Mouse (Mus musculus) left cerebral cortex, postnatal 36 days (tissue): ENCODE data around the gene Pip5k1a. TPM values are rescaled to one million over a fixed set of nuclear protein-coding genes. Genes with fewer than 3 reads are reported as not detected.
A peak's percentile ranks its signal among the peaks of the same experiment; 100 is the strongest.
"Not testable (repeated sequence)": the region's sequence is repeated elsewhere in the genome, so short reads cannot be mapped to it uniquely, and the experiment has no call there.

Experiments
- DNase-seq, 2 experiments: peaks; one replicate each; pipeline ENCODE4 v3.0.0; 2021 to 2022; ENCODE audit warnings: low spot score in 2 of 2, mixed read lengths in 1 of 2
- intact Hi-C: fragments of 180-260 bp; cut with DNase I; formaldehyde crosslinking; loops from one replicate; pipeline ENCODE4 v1.15.1; 2025
- total RNA-seq, 2 experiments: library from RNA; stranded (reverse); gene quantifications; 2 replicates each; pipeline ENCODE4 v1.2.3; 2021

The Pip5k1a gene
- total RNA-seq, 2 experiments from 2014 or later, result 51.7 to 56.3 TPM

DNA sequence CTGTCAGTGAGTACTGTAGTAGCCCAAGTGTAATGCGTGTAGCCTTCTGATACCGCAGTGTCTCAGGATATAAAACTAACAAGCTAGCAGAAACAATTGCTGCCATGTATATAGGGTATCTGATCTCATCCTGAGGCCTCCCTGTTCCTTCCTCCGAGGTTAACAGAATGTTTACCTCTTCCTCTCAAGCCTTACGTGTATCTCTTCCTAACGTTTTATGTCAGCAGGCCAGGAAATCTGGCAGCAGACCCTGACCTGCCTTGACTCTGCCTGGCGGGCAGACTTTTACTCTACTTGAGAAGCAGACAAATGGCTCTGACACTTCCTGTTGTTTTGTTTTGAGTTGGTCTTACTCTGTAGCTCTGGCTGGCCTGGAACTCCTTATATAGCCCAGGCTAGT is 14.8 kb upstream of the Pip5k1a start:
- DNase-seq, result no peak
- intact Hi-C loops, result no loop called here

DNA sequence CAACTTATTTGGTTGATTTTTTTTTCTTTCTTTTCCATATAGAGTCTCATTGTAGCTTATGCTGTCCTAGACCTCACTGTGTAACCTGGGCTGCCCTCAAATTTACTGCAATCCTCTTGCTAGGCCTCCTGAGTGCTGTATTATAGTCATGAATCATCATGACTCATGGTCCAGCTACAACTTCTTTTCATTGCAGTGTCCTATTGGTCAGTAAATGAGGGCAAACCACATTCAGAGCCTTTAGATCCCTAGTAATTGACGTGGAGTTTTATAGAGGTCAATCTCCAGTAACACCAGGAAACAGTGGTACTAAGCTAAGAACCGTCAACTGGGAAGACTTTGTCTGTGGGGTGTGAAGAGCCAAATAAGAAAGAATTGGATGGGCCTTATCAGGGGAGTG is 11.0 kb upstream of the Pip5k1a start:
- intact Hi-C loops, result no loop called here
- DNase-seq, result no peak

DNA sequence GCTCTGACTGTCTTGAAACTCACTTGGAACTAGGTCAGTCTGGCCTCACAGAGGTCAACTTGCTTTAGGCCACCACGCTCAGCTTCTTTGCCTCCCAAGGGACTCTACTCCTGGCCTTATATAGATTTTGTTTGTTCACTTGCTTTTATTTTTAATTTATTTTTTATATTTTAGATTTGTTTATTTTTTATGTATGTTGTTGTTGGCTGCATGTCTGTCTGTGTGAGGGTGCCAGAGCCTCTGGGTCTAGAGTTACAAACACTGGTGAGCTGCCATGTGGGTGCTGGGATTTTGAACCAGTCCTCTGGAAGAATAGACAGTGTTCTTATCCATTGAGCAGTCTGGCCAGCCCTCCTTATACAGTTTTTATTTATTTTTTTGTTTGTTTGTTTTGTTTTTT is 6.0 kb upstream of the Pip5k1a start:
- no peak for DNase-seq
- intact Hi-C loops, result no loop called here

DNA sequence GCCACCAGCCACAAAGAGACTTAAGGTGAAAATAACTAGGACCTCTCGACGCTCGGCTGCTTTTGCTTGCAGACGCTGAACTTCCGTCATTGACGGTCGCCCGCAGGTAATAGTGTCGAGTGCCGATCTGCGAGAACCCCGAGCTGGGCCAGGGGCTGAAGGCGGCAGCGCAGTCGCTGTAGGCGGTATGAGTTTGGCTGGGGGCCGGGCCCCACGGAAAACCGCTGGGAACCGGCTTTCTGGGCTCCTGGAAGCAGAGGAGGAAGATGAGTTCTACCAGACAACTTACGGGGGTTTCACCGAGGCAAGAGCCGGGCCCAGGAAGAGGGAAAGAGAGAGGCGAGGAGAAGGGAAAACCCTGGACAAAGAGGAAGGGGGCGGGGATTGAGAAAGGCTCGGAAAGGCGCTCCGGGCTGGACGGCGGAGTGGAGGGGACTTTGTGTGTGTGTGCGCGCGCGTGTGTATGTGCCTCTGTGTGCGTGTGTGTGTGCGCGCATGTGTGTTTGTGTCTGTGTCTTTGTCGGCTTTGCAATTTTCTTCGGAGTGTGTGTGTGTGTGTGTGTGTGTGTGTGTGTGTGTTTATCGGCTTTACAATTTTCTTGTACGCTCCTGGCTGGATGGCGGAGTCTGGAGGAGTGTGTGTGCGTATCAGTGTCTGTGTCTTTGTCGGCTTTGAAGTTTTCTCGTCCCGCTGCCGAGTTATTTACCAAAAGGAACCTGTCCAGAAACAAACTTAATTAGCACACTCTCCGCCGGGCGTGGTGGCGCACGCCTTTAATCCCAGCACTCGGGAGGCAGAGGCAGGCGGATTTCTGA is 4.4 kb upstream of the Pip5k1a start, which contains the start of gene Vps72:
TSS of gene Vps72 (plus strand) at position 112 of the 816 bp plus-strand sequence.
- intact Hi-C loops, result no loop called here
- peak; percentile 91 to 94 for DNase-seq

DNA sequence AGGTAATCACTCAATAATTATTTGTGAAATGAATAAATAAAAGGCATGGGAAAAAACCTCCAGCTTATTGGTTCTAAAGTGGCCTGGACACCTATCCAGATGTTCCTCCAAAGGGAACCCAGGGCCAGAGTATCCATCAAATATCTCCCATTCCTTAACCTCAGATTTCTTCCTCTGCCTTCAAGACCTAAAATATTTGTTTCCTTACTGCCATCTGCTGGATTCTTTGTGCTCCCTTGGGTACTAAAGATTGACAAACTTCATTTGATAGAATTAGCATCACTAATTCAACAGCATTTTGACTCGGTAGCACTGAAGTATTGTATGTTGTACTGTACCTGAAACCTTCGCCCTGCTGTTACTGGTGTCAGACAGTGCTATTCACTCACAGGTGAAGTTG is 1.2 kb upstream of the Pip5k1a start:
- DNase-seq, result no peak
- intact Hi-C loops, result loop anchor here (5.0 kb wide), 1 partner anchor 51 kb away; no protein-coding TSS in a partner anchor

DNA sequence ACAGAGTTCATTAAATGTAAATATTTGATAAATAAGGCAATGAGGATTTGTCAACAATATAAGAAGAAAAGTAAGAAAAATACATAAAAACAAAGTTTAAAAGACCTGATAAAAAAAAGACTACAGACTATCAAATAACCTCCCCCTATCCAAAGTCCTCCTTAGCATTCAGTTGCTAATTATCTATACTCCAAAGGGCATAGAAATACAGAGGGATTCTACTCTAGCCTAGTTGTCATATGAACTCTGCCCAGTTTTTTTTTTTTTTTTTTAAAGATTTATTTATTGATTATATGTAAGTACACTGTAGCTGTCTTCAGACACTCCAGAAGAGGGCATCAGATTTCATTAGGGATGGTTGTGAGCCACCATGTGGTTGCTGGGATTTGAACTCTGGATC is 578 bp upstream of the Pip5k1a start:
- DNase-seq, result not testable (repeated sequence)
- intact Hi-C loops, result loop anchor here (5.0 kb wide), 1 partner anchor 50 kb away; no protein-coding TSS in a partner anchor

DNA sequence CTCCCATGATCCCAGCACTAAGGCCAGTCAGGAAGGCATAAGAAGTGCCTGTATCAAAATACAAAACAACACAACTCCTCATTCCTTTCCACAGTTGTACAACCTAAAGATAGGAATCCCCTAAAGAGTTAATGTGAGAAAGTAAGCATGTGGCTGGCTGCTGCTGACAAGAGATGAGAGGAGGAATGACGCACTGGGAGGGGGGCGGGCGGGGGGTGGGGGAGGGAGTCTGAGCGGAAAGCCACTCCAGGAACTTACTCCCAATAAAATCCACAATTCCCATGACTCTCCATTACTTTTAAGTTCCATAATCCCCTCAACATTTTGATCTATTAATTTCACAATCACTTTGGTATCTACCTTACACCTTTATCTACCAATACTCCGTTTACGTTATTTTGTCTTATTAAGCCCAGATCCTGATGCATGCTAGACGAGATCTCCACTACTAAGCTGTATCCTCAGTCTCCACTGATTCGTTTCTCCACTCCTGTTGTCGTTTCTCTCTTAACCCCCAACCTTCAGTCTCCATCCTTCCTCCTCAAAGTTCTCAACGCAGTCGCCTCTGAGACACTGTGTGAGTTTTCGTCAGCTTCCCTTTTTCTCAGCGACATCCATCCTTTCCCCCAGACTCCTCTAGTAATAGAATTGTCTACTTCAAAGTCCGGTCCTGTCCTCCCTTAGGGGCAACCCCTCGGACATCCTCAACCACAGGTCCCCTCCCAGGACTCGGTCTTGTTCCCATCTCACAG is 968 bp downstream of the Pip5k1a start:
- intact Hi-C loops, result loop anchor here (5.0 kb wide), 1 partner anchor 48 kb away; no protein-coding TSS in a partner anchor
- no peak for DNase-seq

DNA sequence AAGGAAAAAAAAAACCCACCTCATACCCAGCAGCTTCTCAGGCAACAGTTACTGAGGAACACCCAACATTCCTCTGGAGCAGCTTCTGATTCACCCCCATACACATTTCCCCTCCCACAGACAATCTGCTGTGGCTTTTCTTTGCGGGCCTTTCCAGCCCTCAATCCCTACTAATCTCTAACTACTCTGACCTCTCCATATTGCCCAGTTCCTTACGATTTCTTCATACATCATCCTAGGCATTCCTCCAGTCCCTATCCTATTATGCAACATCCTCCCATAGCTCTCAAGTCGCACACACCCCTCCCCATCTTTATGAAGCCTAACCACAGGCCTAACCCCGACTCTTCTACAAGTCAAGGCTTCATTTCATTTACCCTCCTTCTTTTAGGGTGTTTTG is 1.6 kb downstream of the Pip5k1a start:
- DNase-seq, result peak; percentile 42 to 60

DNA sequence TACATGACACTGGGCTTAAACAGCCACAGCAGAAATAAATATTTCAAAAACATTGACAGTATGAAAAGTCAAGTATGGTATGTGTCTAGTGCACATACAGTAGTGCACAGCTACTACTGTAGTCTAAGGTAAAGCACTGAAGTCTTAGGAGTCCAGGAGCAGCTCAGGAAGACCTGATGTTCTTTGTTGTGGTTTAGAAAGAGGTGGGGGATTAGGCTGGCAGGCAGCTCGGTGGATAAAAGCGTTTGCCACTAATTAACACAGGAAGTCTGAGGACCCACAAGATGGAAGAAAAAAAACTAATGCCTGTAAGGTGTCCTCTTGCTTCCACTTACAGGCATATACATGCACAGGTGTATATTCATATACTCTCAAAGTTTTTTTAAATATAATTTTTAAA is 5.9 kb downstream of the Pip5k1a start:
- no peak for DNase-seq
- intact Hi-C loops, result no loop called here

More for the DNA sequence above, 1.6 kb downstream of the Pip5k1a start:
- intact Hi-C loops, result loop anchor here (5.0 kb wide), 1 partner anchor 48 kb away; no protein-coding TSS in a partner anchor

DNA sequence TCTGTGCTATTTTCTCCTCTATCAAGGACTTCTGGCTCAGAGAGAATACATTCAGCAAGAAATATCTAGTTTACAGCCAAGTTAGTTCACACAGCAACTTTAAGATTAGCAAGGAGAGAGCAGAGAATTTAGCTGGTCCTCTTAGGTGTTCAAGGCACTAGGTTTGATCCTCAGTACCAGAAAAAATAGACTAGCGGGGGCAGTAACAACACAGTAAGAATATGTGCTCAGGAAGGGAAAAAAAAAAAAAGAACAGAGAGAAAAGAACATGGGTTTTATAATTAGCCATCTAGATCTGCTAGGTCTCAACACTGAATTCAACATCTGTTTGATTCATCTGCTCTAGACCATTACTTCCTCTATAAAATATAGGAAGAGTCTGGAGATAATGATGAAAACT is 18.7 kb downstream of the Pip5k1a start:
- intact Hi-C loops, result no loop called here
- DNase-seq, result no peak

DNA sequence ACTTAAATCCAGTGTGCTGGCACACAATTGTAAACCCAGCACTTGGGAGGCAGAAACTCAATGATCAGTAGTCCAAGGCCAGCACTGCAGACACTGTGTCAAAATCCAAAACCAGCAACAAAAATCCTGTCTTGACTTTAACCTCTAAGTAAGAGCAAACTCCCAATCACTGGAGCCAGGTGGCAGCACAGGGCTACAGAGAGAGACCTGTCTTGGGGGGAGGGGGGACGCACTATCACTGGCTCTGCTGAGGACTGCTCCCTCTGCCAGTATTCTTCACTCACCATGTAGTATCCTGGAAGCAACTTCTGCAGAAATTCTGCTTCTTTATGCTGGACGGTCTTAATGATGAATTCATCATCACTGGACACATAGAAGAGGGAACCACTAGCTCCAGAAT is 35.1 kb downstream of the Pip5k1a start:
- no peak for DNase-seq
- intact Hi-C loops, result no loop called here

DNA sequence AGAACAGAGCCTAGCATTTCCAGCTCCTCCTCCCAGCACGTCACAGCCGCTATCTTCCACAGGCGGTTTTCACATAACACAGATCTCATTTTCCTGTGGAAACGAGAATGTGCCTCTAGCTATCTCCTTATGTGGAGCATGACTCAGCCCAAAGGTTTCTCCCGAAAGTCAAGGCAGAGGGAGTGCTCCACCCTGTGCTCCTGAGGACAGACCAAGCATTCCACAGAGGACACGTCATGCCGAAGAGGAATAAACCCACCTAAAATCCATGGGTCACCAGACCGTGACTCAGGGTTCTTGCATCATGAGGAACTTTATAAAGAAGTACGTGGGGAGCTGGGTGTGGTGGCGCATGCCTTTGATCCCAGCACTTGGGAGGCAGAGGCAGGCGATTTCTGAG is 40.2 kb downstream of the Pip5k1a start:
- DNase-seq, result no peak
- intact Hi-C loops, result no loop called here

DNA sequence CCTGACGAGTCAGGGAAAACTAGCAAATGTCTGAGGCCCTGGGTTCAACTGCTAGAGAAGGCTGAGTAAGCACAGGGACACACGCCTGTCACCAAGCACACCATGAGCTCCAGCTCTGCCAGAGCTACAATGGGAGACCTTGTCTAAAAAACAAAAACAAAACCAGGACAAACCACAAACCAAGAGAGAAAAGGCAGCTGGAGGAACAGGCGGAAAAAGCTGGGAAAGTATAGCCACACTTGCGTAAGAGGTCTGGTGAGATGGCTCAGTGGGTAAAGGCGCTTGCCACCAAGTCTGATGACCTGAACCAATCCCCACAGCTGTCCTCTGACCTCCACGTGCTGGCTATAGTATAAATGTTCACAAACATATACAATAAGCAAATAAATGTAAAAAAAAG is 40.6 kb downstream of the Pip5k1a start:
- intact Hi-C loops, result no loop called here
- no peak for DNase-seq

DNA sequence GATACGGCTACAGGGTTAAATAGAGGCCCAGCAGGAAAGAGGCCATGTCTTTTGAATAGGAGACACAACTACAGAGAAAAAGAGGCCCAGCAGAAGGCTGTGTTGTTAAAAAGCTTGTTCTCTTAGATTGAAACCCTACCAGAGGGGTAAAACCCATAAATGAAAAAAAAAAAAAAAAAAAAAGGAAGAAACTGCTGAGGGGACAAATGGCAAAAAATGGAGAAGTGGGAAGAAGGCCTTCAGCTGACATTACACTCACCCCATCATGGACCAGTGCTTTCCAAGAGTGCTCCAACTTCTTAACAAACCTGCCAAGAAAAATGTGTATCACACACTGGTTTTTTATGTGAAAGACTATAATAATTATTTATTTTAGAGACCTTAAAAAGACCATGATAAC is 41.2 kb downstream of the Pip5k1a start:
- no peak for DNase-seq
- intact Hi-C loops, result no loop called here

DNA sequence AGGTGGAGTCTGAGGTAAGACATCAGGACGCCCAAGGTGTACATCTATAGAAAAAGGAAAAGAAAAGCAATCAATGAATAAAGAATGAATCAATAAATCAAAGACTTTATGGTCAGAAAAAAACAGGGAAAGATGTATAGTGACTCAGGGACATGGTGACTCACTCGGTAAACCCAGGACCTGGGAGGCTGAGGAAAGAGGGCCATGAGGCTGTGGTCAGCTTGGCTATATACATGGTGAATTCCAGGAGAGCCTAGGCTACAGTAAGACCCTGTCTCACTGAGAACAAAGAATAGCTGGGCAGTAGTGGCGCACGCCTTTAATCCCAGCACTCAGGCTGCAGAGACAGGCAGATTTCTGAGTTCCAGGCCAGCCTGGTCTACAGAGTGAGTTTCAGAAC is 43.0 kb downstream of the Pip5k1a start:
- intact Hi-C loops, result no loop called here

DNA sequence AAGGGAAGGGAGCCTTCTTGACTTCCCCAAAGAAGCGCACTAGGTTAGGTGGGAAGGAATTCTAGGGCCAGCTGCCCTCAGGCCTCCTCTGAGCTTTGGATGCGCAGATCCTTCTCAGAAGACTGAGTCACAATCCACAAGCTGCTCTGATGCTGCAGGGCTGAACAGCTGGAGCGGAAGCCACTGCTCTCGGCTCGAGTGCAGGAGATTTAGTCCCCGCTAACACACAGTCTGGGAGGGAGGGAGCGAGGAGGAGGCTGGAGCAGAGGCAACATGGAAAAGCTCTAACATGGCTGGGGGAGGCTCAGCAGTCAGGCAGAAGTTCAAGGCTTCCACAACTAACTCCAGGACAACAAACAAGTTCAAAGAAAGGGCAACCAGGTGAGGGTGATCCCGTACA is 48.7 kb downstream of the Pip5k1a start:
- intact Hi-C loops, result loop anchor here (5.0 kb wide), 1 partner anchor 49 kb away; the partner anchor contains the start of gene Pip5k1a
- peak; percentile 29 to 34 for DNase-seq

More for the DNA sequence above, 43.0 kb downstream of the Pip5k1a start:
- DNase-seq, result no peak

DNA sequence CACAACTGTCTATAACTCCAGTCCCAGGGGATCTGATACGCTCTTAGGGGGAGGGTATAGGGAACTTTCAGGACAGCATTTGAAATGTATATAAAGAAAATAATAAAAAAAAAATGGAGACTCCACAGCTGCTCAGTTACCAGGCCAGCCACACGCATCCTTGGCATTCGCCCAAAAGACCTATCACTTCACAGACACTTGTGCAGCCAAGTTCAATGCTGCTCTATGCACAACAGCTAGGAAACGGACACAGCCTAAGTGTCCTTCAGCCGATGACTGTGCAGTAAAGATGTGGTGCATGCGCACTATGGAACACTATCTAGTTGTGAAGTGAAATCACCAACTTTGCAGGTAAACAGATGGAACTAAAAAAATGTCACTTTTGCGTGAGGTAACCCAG is 50.5 kb downstream of the Pip5k1a start:
- intact Hi-C loops, result loop anchor here (5.0 kb wide), 1 partner anchor 51 kb away; the partner anchor contains the start of gene Pip5k1a

DNA sequence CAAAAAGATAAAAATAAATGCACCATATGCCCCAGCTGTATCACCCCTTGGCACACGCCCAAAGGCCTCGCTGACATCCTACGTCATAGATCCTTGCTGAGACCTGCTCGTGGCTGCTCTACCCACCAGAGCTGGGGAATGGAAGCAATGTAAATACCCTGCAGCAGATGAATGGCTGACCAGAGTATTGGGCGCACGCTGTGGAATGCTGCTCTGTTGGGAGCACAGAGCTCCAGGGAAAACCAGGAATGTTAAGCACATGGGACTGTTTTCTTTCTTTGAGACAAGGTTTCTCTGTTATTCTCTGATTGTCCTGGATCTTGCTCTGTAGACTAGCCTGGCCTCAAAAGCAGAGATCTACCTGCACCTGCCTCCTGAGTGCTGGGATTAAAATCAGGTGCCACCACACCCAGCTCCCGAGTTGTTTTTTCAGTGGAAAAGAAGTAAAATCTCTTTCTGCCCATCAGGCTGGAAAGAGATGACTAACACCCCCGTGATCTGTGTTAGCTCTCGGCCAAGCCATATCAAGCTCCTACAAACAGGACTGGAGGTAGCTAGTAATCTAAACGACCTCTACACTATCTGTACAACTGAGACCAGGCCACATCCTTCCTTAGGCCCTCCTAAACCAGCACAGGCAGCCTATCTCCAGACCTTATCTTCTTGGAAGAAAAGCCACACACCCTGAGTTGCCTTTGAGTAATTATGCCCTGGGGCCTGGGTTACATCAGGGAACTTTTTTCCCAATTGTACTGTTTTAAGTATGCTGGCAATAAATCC is 52.1 kb downstream of the Pip5k1a start:
- intact Hi-C loops, result loop anchor here (5.0 kb wide), 1 partner anchor 53 kb away; the partner anchor contains the start of gene Pip5k1a
- DNase-seq, result no peak

More for the DNA sequence above, 50.5 kb downstream of the Pip5k1a start:
- DNase-seq, result no peak

DNA sequence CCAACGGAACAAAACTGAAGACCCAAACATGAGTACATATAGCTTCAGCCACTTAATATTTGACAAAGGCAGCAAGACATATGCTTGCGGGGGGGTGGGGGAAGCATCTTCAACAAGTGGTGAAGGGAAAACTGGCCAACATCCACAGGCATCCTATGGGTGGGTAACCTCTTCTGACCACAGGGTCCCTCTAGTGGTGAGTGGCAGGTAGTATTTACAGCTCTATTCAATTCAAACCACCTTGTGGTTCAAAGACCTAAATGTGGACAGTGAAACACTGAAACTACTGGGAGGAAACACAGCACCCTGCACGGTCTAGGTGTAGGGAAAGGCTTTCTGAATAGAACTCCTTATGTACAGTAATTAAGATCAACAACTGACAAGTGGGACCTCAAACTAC is 53.0 kb downstream of the Pip5k1a start:
- intact Hi-C loops, result no loop called here
- DNase-seq, result no peak

DNA sequence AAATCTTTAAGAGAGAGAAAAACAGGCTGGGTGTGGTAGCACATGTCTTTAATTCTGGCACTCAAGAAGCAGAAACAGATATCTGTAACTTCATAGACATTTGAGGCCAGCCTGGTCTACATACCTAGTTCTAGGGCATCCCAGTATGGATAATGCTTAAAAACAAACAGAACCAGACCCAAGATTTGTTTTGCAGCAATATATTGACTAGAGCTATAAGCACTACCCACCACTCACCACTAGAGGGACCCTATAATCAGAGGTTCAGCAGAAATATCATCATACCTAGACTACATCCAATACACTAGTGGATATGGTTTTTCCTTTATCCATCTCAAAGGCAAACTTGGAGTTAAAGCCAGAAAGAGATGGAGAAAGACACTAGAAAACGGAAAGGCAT is 53.8 kb downstream of the Pip5k1a start:
- intact Hi-C loops, result no loop called here
- no peak for DNase-seq
